Mouse (Mus musculus) kidney, postnatal 0 days (tissue): Measurements from ENCODE around the gene Kcnj1. TPM values are rescaled to one million over a fixed set of nuclear protein-coding genes. Genes with fewer than 3 reads are reported as not detected.

ENCODE experiments used
- ATAC-seq: fragments of 200-750 bp; cut with Nextera tagmentation; replicated peaks from 2 replicates; pipeline ENCODE4 v1.8.0; 2017; ENCODE audit warnings: low read depth, moderate number of reproducible peaks, moderate TSS enrichment, moderate library complexity; ENCODE audit not compliant: low FRiP score
- DNase-seq: peaks from one replicate; pipeline ENCODE4 v3.0.0-alpha.2; 2016; ENCODE audit warnings: low spot score
- H3K27ac ChIP-seq: fragments of 300-500 bp; sonication (generic); 2 replicates; pipeline ENCODE4 v1.5.1; 2014; ENCODE audit warnings: mild to moderate bottlenecking
- H3K27me3 ChIP-seq: fragments of 300-500 bp; sonication (generic); 2 replicates; pipeline ENCODE4 v1.6.1; 2014; ENCODE audit warnings: low read length, mixed read lengths; ENCODE audit not compliant: insufficient read depth
- H3K36me3 ChIP-seq: fragments of 300-500 bp; sonication (generic); 2 replicates; pipeline ENCODE4 v1.6.1; 2014; ENCODE audit warnings: low read length, mixed read lengths; ENCODE audit not compliant: insufficient read depth
- H3K4me1 ChIP-seq: fragments of 300-500 bp; sonication (generic); replicated peaks from 2 replicates; pipeline ENCODE4 v1.6.1; 2014; ENCODE audit warnings: antibody characterized with exemption, low read length, mixed read lengths; ENCODE audit not compliant: insufficient read depth
- H3K4me2 ChIP-seq: fragments of 300-500 bp; sonication (generic); 2 replicates; pipeline ENCODE4 v1.6.1; 2014; ENCODE audit warnings: mild to moderate bottlenecking, low read length, moderate library complexity, mixed read lengths
- H3K4me3 ChIP-seq: fragments of 300-500 bp; sonication (generic); replicated peaks from 2 replicates; pipeline ENCODE4 v1.5.1; 2014; ENCODE audit warnings: low read depth, low read length
- H3K9ac ChIP-seq: fragments of 300-500 bp; sonication (generic); 2 replicates; pipeline ENCODE4 v1.6.1; 2014; ENCODE audit warnings: low read depth, low read length
- H3K9me3 ChIP-seq: fragments of 300-500 bp; sonication (generic); replicated peaks from 2 replicates; pipeline ENCODE4 v1.6.1; 2016; ENCODE audit warnings: low read length, inconsistent platforms, mixed read lengths
- CTCF ChIP-seq: IDR thresholded peaks from 2 replicates; pipeline ENCODE4 v1.5.1; 2016; ENCODE audit warnings: antibody characterized with exemption, low read depth, mild to moderate bottlenecking, moderate library complexity
- WGBS: fragments of 180-500 bp; shearing (Covaris S2); extraction: QIAGEN DNeasy Blood & Tissue Kit; methylation state at CpG from one replicate; pipeline ENCODE4 v1.1.7; 2014; 5-methylcytosine and 5-hydroxymethylcytosine counted together
- polyA plus RNA-seq: library from polyadenylated mRNA; unstranded; fragments of >200 nt; fragmentation: Nextera tagmentation; extraction: Ambion mirVana; gene quantifications from 2 replicates; pipeline ENCODE4 v1.2.1, GENCODE M21; 2015

Kcnj1 gene
- polyA plus RNA-seq, 1 experiment from 2014 or later, result 35.9 TPM

GRCm38 (mm10) chr9:32368812-32369211, 3.5 kb upstream of the Kcnj1 start:
- no peaks in the 10 kb centered on the region for H3K27me3 ChIP-seq
- H3K36me3 ChIP-seq, result no peaks in the 10 kb centered on the region
- DNase-seq, result no peak
- no peak overlapping the region for H3K9ac ChIP-seq
- H3K4me2 ChIP-seq, result no peak overlapping the region
- no peak overlapping the region for H3K4me3 ChIP-seq
- no peak for TF ChIP-seq CTCF
- no peak for ATAC-seq
- H3K4me1 ChIP-seq, result no peaks in the 10 kb centered on the region
- no peaks in the 10 kb centered on the region for H3K9me3 ChIP-seq
- H3K27ac ChIP-seq, result no peak overlapping the region
- WGBS, result 34% methylated on average over 2 of the region's 2 CpGs

GRCm38 (mm10) chr9:32369388-32369787, 2.9 kb upstream of the Kcnj1 start:
- H3K4me3 ChIP-seq, result no peak overlapping the region
- DNase-seq (no peak), ATAC-seq (peak; percentile 40; the same call in 1 of the 2 replicates)

GRCm38 (mm10) chr9:32373656-32374055, 1.4 kb downstream of the Kcnj1 start:
- H3K4me1 ChIP-seq, result no peaks in the 10 kb centered on the region
- H3K27ac ChIP-seq, result 0 out of 2 replicates have a peak overlapping the region, but pooled peaks have one; percentile 3
- WGBS, result 64% methylated on average over 6 of the region's 6 CpGs
- no peaks in the 10 kb centered on the region for H3K36me3 ChIP-seq
- H3K27me3 ChIP-seq, result no peaks in the 10 kb centered on the region
- H3K4me3 ChIP-seq, result no peak overlapping the region
- H3K9ac ChIP-seq, result no peak overlapping the region
- no peak for DNase-seq
- no peak for TF ChIP-seq CTCF
- 0 out of 2 replicates have a peak overlapping the region, but pooled peaks have one; percentile 30 for H3K4me2 ChIP-seq
- H3K9me3 ChIP-seq, result no peaks in the 10 kb centered on the region
- ATAC-seq, result no peak

More at GRCm38 (mm10) chr9:32369388-32369787, 2.9 kb upstream of the Kcnj1 start:
- Histone ChIP-seq H3K4me1 (no peaks in the 10 kb centered on the region), H3K27me3 (no peaks in the 10 kb centered on the region), H3K4me2 (no peak overlapping the region), H3K9ac (no peak overlapping the region), H3K9me3 (no peaks in the 10 kb centered on the region), H3K27ac (0 out of 2 replicates have a peak overlapping the region, but pooled peaks have one; percentile 19), H3K36me3 (no peaks in the 10 kb centered on the region)
- WGBS, result 47% methylated on average over 6 of the region's 6 CpGs
- no peak for TF ChIP-seq CTCF

- no peak for TF ChIP-seq CTCF
- no peak for ATAC-seq
- Histone ChIP-seq H3K27ac (0 out of 2 replicates have a peak overlapping the region, but pooled peaks have one; percentile 15), H3K9ac (no peak overlapping the region), H3K9me3 (no peaks in the 10 kb centered on the region), H3K36me3 (no peaks in the 10 kb centered on the region), H3K4me1 (no peaks in the 10 kb centered on the region), H3K4me2 (no peak overlapping the region), H3K27me3 (no peaks in the 10 kb centered on the region), H3K4me3 (no peak overlapping the region)
- WGBS, result 45% methylated on average over 7 of the region's 7 CpGs
- DNase-seq, result no peak
These were observed 3.7 kb downstream of the Kcnj1 start for GRCm38 (mm10) chr9:32376031-32376430.

GRCm38 (mm10) chr9:32376863-32377590, 4.7 kb downstream of the Kcnj1 start:
- 60% methylated on average over 5 of the region's 5 CpGs for WGBS

GRCm38 (mm10) chr9:32384906-32385305, 12.6 kb downstream of the Kcnj1 start:
- TF ChIP-seq CTCF, result no peak
- 61% methylated on average over 4 of the region's 4 CpGs for WGBS
- H3K27me3 ChIP-seq, result no peaks in the 10 kb centered on the region
- no peak overlapping the region for H3K9ac ChIP-seq
- H3K4me1 ChIP-seq, result no peaks in the 10 kb centered on the region
- H3K4me2 ChIP-seq, result no peak overlapping the region
- H3K4me3 ChIP-seq, result no peak overlapping the region
- H3K36me3 ChIP-seq, result no peaks in the 10 kb centered on the region
- 0 out of 2 replicates have a peak overlapping the region, but pooled peaks have one; percentile 28 for H3K27ac ChIP-seq
- no peaks in the 10 kb centered on the region for H3K9me3 ChIP-seq
- peak; percentile 78 for ATAC-seq
- DNase-seq, result no peak

More at GRCm38 (mm10) chr9:32376863-32377590, 4.7 kb downstream of the Kcnj1 start:
- no peaks in the 10 kb centered on the region for H3K9me3 ChIP-seq
- no peaks in the 10 kb centered on the region for H3K27me3 ChIP-seq
- H3K36me3 ChIP-seq, result no peaks in the 10 kb centered on the region
- no peaks in the 10 kb centered on the region for H3K4me1 ChIP-seq
- no peak overlapping the region for H3K4me3 ChIP-seq
- TF ChIP-seq CTCF, result no peak
- no peak overlapping the region for H3K9ac ChIP-seq
- peak overlapping the region; percentile 73 for H3K27ac ChIP-seq
- ATAC-seq (no peak; the same call in 1 of the 2 replicates), DNase-seq (no peak)
- H3K4me2 ChIP-seq, result no peak overlapping the region
